Mouse (Mus musculus) cerebellum, adult 2 months (tissue): Measurements from ENCODE around the gene Mark1.

Experiments
- CTCF ChIP-seq: fragments of 200-500 bp; IDR thresholded peaks from 2 replicates; pipeline ENCODE4 v1.5.1; 2011; ENCODE audit warnings: low read depth, mild to moderate bottlenecking, control low read depth, low read length, moderate library complexity, borderline replicate concordance; ENCODE audit not compliant: insufficient read depth
- POLR2A ChIP-seq: fragments of 200-500 bp; IDR thresholded peaks from 2 replicates; pipeline ENCODE4 v1.6.1; 2011; ENCODE audit warnings: low read length, control low read depth, borderline replicate concordance; ENCODE audit not compliant: insufficient read depth

GRCm38 (mm10) chr1:184986748-184987147 lies 12.6 kb downstream of the Mark1 start:
- no peak for TF ChIP-seq CTCF
- TF ChIP-seq POLR2A: no peak
